Mouse (Mus musculus) hindbrain, embryonic 10.5 days (tissue): ENCODE results near the gene Psmg3. TPM values are rescaled to one million over a fixed set of nuclear protein-coding genes. Genes with fewer than 3 reads are reported as not detected.

ENCODE experiments used
- DNase-seq: peaks from one replicate; pipeline ENCODE4 v3.0.0-alpha.2; 2017; ENCODE audit warnings: low spot score
- H3K27ac ChIP-seq: fragments of 300-500 bp; sonication (generic); 2 replicates; pipeline ENCODE4 v1.5.1; 2016; ENCODE audit warnings: mild to moderate bottlenecking, moderate library complexity
- H3K27me3 ChIP-seq: fragments of 300-500 bp; sonication (generic); 2 replicates; pipeline ENCODE4 v1.6.1; 2016; ENCODE audit warnings: mild to moderate bottlenecking; ENCODE audit not compliant: poor library complexity, insufficient read depth, severe bottlenecking
- H3K36me3 ChIP-seq: fragments of 300-500 bp; sonication (generic); 2 replicates; pipeline ENCODE4 v1.6.1; 2016; ENCODE audit warnings: mild to moderate bottlenecking, moderate library complexity
- H3K4me1 ChIP-seq: fragments of 300-500 bp; sonication (generic); replicated peaks from 2 replicates; pipeline ENCODE4 v1.6.1; 2016; ENCODE audit warnings: mild to moderate bottlenecking
- H3K4me3 ChIP-seq: fragments of 300-500 bp; sonication (generic); 2 replicates; pipeline ENCODE4 v1.5.1; 2016; ENCODE audit warnings: mild to moderate bottlenecking, moderate library complexity
- H3K9me3 ChIP-seq: fragments of 300-500 bp; sonication (generic); 2 replicates; pipeline ENCODE4 v1.6.1; 2016; ENCODE audit warnings: mild to moderate bottlenecking, moderate library complexity
- WGBS: fragments of 180-500 bp; shearing (Covaris S2); methylation state at CpG from one replicate; pipeline ENCODE4 v1.1.7; 2016; 5-methylcytosine and 5-hydroxymethylcytosine counted together
- polyA plus RNA-seq: library from polyadenylated mRNA; unstranded; fragments of >200 nt; fragmentation: Nextera tagmentation; extraction: Ambion mirVana; gene quantifications from 2 replicates; pipeline ENCODE4 v1.2.1, GENCODE M21; 2016

The Psmg3 gene
- polyA plus RNA-seq = 97.5 and 97.7 TPM in 2 replicates

GRCm38 (mm10) chr5:139826357-139827055, at the start of gene Psmg3, which contains the start of gene Gm26938:
Gene Psmg3 (minus strand): TSS chr5:139826885.
Gene Gm26938 (minus strand): TSS chr5:139826407.
- H3K9me3 ChIP-seq = no peaks in the 10 kb centered on the region
- H3K27me3 ChIP-seq = no peaks in the 10 kb centered on the region
- H3K4me1 ChIP-seq = peaks cover 21% of the 10 kb centered on the region
- H3K27ac ChIP-seq = peak within 1 kb of the TSS; percentile 93
- under 1% methylated on average over 43 of the region's 43 CpGs for WGBS
- H3K36me3 ChIP-seq = peaks cover 32% of the 10 kb centered on the region
- peak within 1 kb of the TSS; percentile 94 for H3K4me3 ChIP-seq
- DNase-seq = peak; percentile 93

GRCm38 (mm10) chr5:139871526-139871925, 44.8 kb upstream of the Psmg3 start:
- Histone ChIP-seq H3K27ac (no peak overlapping the region), H3K4me3 (no peak overlapping the region), H3K9me3 (no peaks in the 10 kb centered on the region), H3K36me3 (no peaks in the 10 kb centered on the region), H3K4me1 (peaks cover 23% of the 10 kb centered on the region), H3K27me3 (peaks cover 16% of the 10 kb centered on the region; the same call in 1 of the 2 replicates)
- WGBS = 79% methylated on average over 1 of the region's 1 CpGs
- DNase-seq = no peak

GRCm38 (mm10) chr5:139870886-139871285, 44.2 kb upstream of the Psmg3 start:
- DNase-seq = no peak
- 23% methylated on average over 4 of the region's 4 CpGs for whole genome bisulfite sequencing
- Histone ChIP-seq H3K27me3 (peaks cover 16% of the 10 kb centered on the region; the same call in 1 of the 2 replicates), H3K4me1 (peaks cover 25% of the 10 kb centered on the region), H3K36me3 (no peaks in the 10 kb centered on the region), H3K27ac (no peak overlapping the region), H3K4me3 (no peak overlapping the region), H3K9me3 (no peaks in the 10 kb centered on the region)

- Histone ChIP-seq H3K4me3 (no peak overlapping the region), H3K27me3 (no peaks in the 10 kb centered on the region), H3K4me1 (peaks cover 22% of the 10 kb centered on the region), H3K27ac (no peak overlapping the region), H3K9me3 (no peaks in the 10 kb centered on the region), H3K36me3 (no peaks in the 10 kb centered on the region)
- WGBS = 76% methylated on average over 4 of the region's 4 CpGs
- no peak for DNase-seq
Observed at GRCm38 (mm10) chr5:139862759-139863158, 36.1 kb upstream of the Psmg3 start.

GRCm38 (mm10) chr5:139860328-139861104, 33.8 kb upstream of the Psmg3 start:
- Histone ChIP-seq H3K27me3 (no peaks in the 10 kb centered on the region), H3K27ac (peak overlapping the region; percentile 31), H3K9me3 (no peaks in the 10 kb centered on the region), H3K4me1 (peaks cover 16% of the 10 kb centered on the region), H3K4me3 (peak overlapping the region; percentile 1; the same call in 1 of the 2 replicates), H3K36me3 (no peaks in the 10 kb centered on the region)
- DNase-seq = peak; percentile 16
- 37% methylated on average over 15 of the region's 15 CpGs for WGBS

GRCm38 (mm10) chr5:139849626-139850320, 23.1 kb upstream of the Psmg3 start:
- DNase-seq = no peak
- H3K36me3 ChIP-seq = no peaks in the 10 kb centered on the region
- no peak overlapping the region for H3K27ac ChIP-seq
- 89% methylated on average over 12 of the region's 12 CpGs for WGBS
- 0 out of 2 replicates have a peak, but pooled peaks cover 2% of the 10 kb centered on the region for H3K27me3 ChIP-seq
- H3K4me3 ChIP-seq = no peak overlapping the region
- peaks cover 7% of the 10 kb centered on the region for H3K9me3 ChIP-seq
- H3K4me1 ChIP-seq = peaks cover 15% of the 10 kb centered on the region

- peaks cover 12% of the 10 kb centered on the region for H3K4me1 ChIP-seq
- DNase-seq = peak; percentile 35
- H3K36me3 ChIP-seq = no peaks in the 10 kb centered on the region
- WGBS = 17% methylated on average over 3 of the region's 3 CpGs
- H3K4me3 ChIP-seq = no peak overlapping the region
- no peaks in the 10 kb centered on the region; the same call in 1 of the 2 replicates for H3K9me3 ChIP-seq
- H3K27ac ChIP-seq = no peak overlapping the region
- H3K27me3 ChIP-seq = no peaks in the 10 kb centered on the region
Observed at GRCm38 (mm10) chr5:139839142-139839541, 12.5 kb upstream of the Psmg3 start.

GRCm38 (mm10) chr5:139838476-139838892, 11.8 kb upstream of the Psmg3 start:
- Histone ChIP-seq H3K27me3 (no peaks in the 10 kb centered on the region), H3K36me3 (no peaks in the 10 kb centered on the region), H3K9me3 (no peaks in the 10 kb centered on the region), H3K4me1 (peaks cover 12% of the 10 kb centered on the region), H3K27ac (no peak overlapping the region), H3K4me3 (no peak overlapping the region)
- 20% methylated on average over 2 of the region's 2 CpGs for WGBS
- peak; percentile 82 for DNase-seq

GRCm38 (mm10) chr5:139835706-139836105, 9.0 kb upstream of the Psmg3 start:
- DNase-seq = no peak
- Histone ChIP-seq H3K4me3 (no peak overlapping the region), H3K9me3 (no peaks in the 10 kb centered on the region), H3K27ac (no peak overlapping the region), H3K36me3 (no peaks in the 10 kb centered on the region), H3K27me3 (no peaks in the 10 kb centered on the region), H3K4me1 (peaks cover 12% of the 10 kb centered on the region)
- WGBS = 87% methylated on average over 7 of the region's 7 CpGs

- H3K36me3 ChIP-seq = no peaks in the 10 kb centered on the region
- H3K27me3 ChIP-seq = no peaks in the 10 kb centered on the region
- no peak overlapping the region for H3K27ac ChIP-seq
- H3K9me3 ChIP-seq = no peaks in the 10 kb centered on the region
- H3K4me1 ChIP-seq = peaks cover 2% of the 10 kb centered on the region; the same call in 1 of the 2 replicates
- no peak for DNase-seq
- 83% methylated on average over 7 of the region's 7 CpGs for WGBS
- H3K4me3 ChIP-seq = no peak overlapping the region
Observed at GRCm38 (mm10) chr5:139832125-139832524, 5.4 kb upstream of the Psmg3 start.

GRCm38 (mm10) chr5:139830734-139831133, 4.0 kb upstream of the Psmg3 start:
- Histone ChIP-seq H3K9me3 (no peaks in the 10 kb centered on the region), H3K4me3 (no peak overlapping the region), H3K36me3 (no peaks in the 10 kb centered on the region), H3K27me3 (no peaks in the 10 kb centered on the region), H3K27ac (no peak overlapping the region), H3K4me1 (peaks cover 11% of the 10 kb centered on the region)
- WGBS = 87% methylated on average over 3 of the region's 3 CpGs
- no peak for DNase-seq

- no peaks in the 10 kb centered on the region for H3K27me3 ChIP-seq
- 85% methylated on average over 13 of the region's 13 CpGs for WGBS
- peaks cover 17% of the 10 kb centered on the region for H3K4me1 ChIP-seq
- H3K27ac ChIP-seq = no peak overlapping the region
- no peak for DNase-seq
- H3K36me3 ChIP-seq = peaks cover 4% of the 10 kb centered on the region
- H3K4me3 ChIP-seq = no peak overlapping the region
- H3K9me3 ChIP-seq = no peaks in the 10 kb centered on the region
Observed at GRCm38 (mm10) chr5:139829384-139829783, 2.7 kb upstream of the Psmg3 start.
